Mouse (Mus musculus) ES-Bruce4 (cell line): ENCODE measurements around the gene Adam3.

Experiments used
- CTCF ChIP-seq: IDR thresholded peaks from one replicate; pipeline ENCODE4 v1.8.1; 2011; ENCODE audit warnings: low read depth, low read length
- EP300 ChIP-seq: IDR thresholded peaks from 2 replicates; pipeline ENCODE4 v1.6.1; 2011; ENCODE audit warnings: low read depth, low read length; ENCODE audit not compliant: insufficient read depth
- POLR2A ChIP-seq: IDR thresholded peaks from one replicate; pipeline ENCODE4 v1.8.1; 2011; ENCODE audit warnings: low read length; ENCODE audit not compliant: insufficient read depth

- TF ChIP-seq POLR2A (no peak), CTCF (no peak), EP300 (no peak)
Measured at GRCm38 (mm10) chr8:24725630-24726029, at the start of gene Adam3.
